Mouse (Mus musculus) CH12.LX (cell line): ENCODE measurements around the gene Epb41l3.

Experiments
- BHLHE40 ChIP-seq: IDR thresholded peaks from 2 replicates; pipeline ENCODE4 v1.6.1; 2011; ENCODE audit warnings: mild to moderate bottlenecking, low read depth, low read length, improper control_type of control experiment
- CTCF ChIP-seq, 2 experiments: IDR thresholded peaks in 1 of 2; conservative IDR thresholded peaks in 1 of 2; 2 replicates each; pipeline ENCODE4 v1.5.1; 2011 to 2012; ENCODE audit warnings: low read depth in 2 of 2, low read length in 2 of 2, improper control_type of control experiment in 1 of 2, inconsistent platforms in 1 of 2, mild to moderate bottlenecking in 1 of 2, moderate library complexity in 1 of 2
- EP300 ChIP-seq: IDR thresholded peaks from 2 replicates; pipeline ENCODE4 v1.6.1; 2011; ENCODE audit warnings: low read length, improper control_type of control experiment
- GABPA ChIP-seq: IDR thresholded peaks from 2 replicates; pipeline ENCODE4 v1.6.1; 2012; ENCODE audit warnings: low read depth, low read length, improper control_type of control experiment, inconsistent platforms; ENCODE audit not compliant: insufficient replicate concordance
- POLR2A ChIP-seq: IDR thresholded peaks from 2 replicates; pipeline ENCODE4 v1.6.1; 2011; ENCODE audit warnings: low read depth, mild to moderate bottlenecking, improper control_type of control experiment, low read length
- POLR2AphosphoS2 ChIP-seq: IDR thresholded peaks from 2 replicates; pipeline ENCODE4 v1.6.1; 2011; ENCODE audit warnings: low read depth, low read length, improper control_type of control experiment
- USF1 ChIP-seq: IDR thresholded peaks from 2 replicates; pipeline ENCODE4 v1.6.1; 2014; ENCODE audit warnings: low read depth, mild to moderate bottlenecking, inconsistent platforms, low read length, improper control_type of control experiment
- USF2 ChIP-seq: conservative IDR thresholded peaks from 2 replicates; pipeline ENCODE4 v1.6.1; 2011; ENCODE audit warnings: low read depth, low read length, improper control_type of control experiment
- ZC3H11A ChIP-seq: IDR thresholded peaks from 2 replicates; pipeline ENCODE4 v1.6.1; 2012; ENCODE audit warnings: low read depth, mild to moderate bottlenecking, inconsistent platforms, low read length, improper control_type of control experiment

DNA sequence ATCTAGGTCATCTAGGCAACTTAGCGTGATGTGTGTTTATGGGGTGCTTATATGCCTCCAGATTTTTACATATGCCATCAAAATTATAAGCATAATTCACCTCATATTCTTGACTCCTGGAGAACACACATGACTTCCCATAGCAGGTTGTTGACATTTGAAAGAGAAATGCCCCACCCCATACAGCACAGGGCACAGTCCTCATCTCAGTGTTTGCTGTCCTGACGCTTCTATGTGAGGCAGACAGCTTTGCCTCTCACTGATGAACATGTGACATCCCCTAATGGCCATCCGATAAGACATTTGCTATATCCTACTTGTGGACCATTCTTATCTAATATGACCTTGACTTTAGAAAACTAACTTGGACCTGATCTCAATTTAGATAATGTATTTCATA is 140.6 kb downstream of the Epb41l3 start:
- no peak for TF ChIP-seq USF2
- TF ChIP-seq EP300 = no peak
- TF ChIP-seq CTCF (conservative IDR thresholded peaks at IDR 0.05 in 1 of 2, IDR thresholded peaks at IDR 0.05 in 1 of 2; ENCODE audit: low read depth in 2 of 2, low read length in 2 of 2) = no peak
- no peak for TF ChIP-seq POLR2A
- TF ChIP-seq BHLHE40 = no peak
- no peak for TF ChIP-seq USF1
- no peak for TF ChIP-seq POLR2AphosphoS2
- no peak for TF ChIP-seq ZC3H11A
- TF ChIP-seq GABPA = no peak
